Mouse (Mus musculus) kidney, embryonic 16.5 days (tissue): ENCODE data around the gene Irs2. TPM values are rescaled to one million over a fixed set of nuclear protein-coding genes. Genes with fewer than 3 reads are reported as not detected.
A peak's percentile ranks its signal among the peaks of the same experiment; 100 is the strongest.

Experiments
- ATAC-seq: fragments of 200-750 bp; cut with Nextera tagmentation; 2 replicates; pipeline ENCODE4 v1.8.0; 2017; ENCODE audit warnings: moderate TSS enrichment; ENCODE audit not compliant: low FRiP score, low TSS enrichment
- H3K27ac ChIP-seq: fragments of 300-500 bp; sonication (generic); 2 replicates; pipeline ENCODE4 v1.5.1; 2014; ENCODE audit warnings: low read length
- H3K27me3 ChIP-seq: fragments of 300-500 bp; sonication (generic); 2 replicates; pipeline ENCODE4 v1.6.1; 2014; ENCODE audit warnings: low read length, control low read depth, mixed read lengths; ENCODE audit not compliant: insufficient read depth
- H3K36me3 ChIP-seq: fragments of 300-500 bp; sonication (generic); 2 replicates; pipeline ENCODE4 v1.6.1; 2014; ENCODE audit warnings: low read length, control low read depth, mixed read lengths; ENCODE audit not compliant: insufficient read depth
- H3K4me1 ChIP-seq: fragments of 300-500 bp; sonication (generic); 2 replicates; pipeline ENCODE4 v1.6.1; 2014; ENCODE audit warnings: low read length, control low read depth, mixed read lengths; ENCODE audit not compliant: insufficient read depth
- H3K4me2 ChIP-seq: fragments of 300-500 bp; sonication (generic); replicated peaks from 2 replicates; pipeline ENCODE4 v1.6.1; 2014; ENCODE audit warnings: low read depth, low read length
- H3K4me3 ChIP-seq: fragments of 300-500 bp; sonication (generic); 2 replicates; pipeline ENCODE4 v1.5.1; 2014; ENCODE audit warnings: mild to moderate bottlenecking, low read length
- H3K9ac ChIP-seq: fragments of 300-500 bp; sonication (generic); replicated peaks from 2 replicates; pipeline ENCODE4 v1.6.1; 2014; ENCODE audit warnings: low read length
- H3K9me3 ChIP-seq: fragments of 300-500 bp; sonication (generic); 2 replicates; pipeline ENCODE4 v1.6.1; 2016; ENCODE audit warnings: low read length, control low read depth
- WGBS: fragments of 180-500 bp; shearing (Covaris S2); extraction: QIAGEN DNeasy Blood & Tissue Kit; methylation state at CpG from one replicate; pipeline ENCODE4 v1.1.7; 2014; 5-methylcytosine and 5-hydroxymethylcytosine counted together
- polyA plus RNA-seq: library from polyadenylated mRNA; unstranded; fragments of >200 nt; fragmentation: Nextera tagmentation; extraction: Ambion mirVana; gene quantifications from 2 replicates; pipeline ENCODE4 v1.2.1, GENCODE M21; 2015

The Irs2 gene
- polyA plus RNA-seq, 1 experiment from 2014 or later = 4.1 TPM

- WGBS = 87% methylated on average over 10 of the region's 10 CpGs
- Histone ChIP-seq H3K36me3 (peaks cover 4% of the 10 kb centered on the region; the same call in 1 of the 2 replicates), H3K9ac (no peak overlapping the region), H3K9me3 (0 out of 2 replicates have a peak, but pooled peaks cover 4% of the 10 kb centered on the region), H3K4me3 (no peak overlapping the region), H3K27ac (no peak overlapping the region), H3K27me3 (no peaks in the 10 kb centered on the region), H3K4me1 (peaks cover 48% of the 10 kb centered on the region), H3K4me2 (no peak overlapping the region)
- ATAC-seq = no peak
These were observed 14.6 kb downstream of the Irs2 start for GRCm38 (mm10) chr8:10993582-10994216.

GRCm38 (mm10) chr8:10992081-10992480 lies 16.2 kb downstream of the Irs2 start:
- WGBS = 53% methylated on average over 8 of the region's 8 CpGs
- no peaks in the 10 kb centered on the region for H3K9me3 ChIP-seq
- no peak overlapping the region for H3K9ac ChIP-seq
- no peak overlapping the region for H3K27ac ChIP-seq
- H3K36me3 ChIP-seq = no peaks in the 10 kb centered on the region
- H3K4me2 ChIP-seq = no peak overlapping the region
- ATAC-seq = peak; percentile 24; the same call in 1 of the 2 replicates
- no peaks in the 10 kb centered on the region for H3K27me3 ChIP-seq
- no peak overlapping the region for H3K4me3 ChIP-seq
- peaks cover 54% of the 10 kb centered on the region for H3K4me1 ChIP-seq

GRCm38 (mm10) chr8:10991323-10991722 lies 16.9 kb downstream of the Irs2 start:
- Histone ChIP-seq H3K4me1 (peaks cover 46% of the 10 kb centered on the region), H3K27me3 (no peaks in the 10 kb centered on the region), H3K4me3 (no peak overlapping the region), H3K9me3 (no peaks in the 10 kb centered on the region), H3K9ac (no peak overlapping the region), H3K27ac (no peak overlapping the region), H3K36me3 (peaks cover 7% of the 10 kb centered on the region), H3K4me2 (no peak overlapping the region)
- no peak for ATAC-seq
- WGBS = 62% methylated on average over 2 of the region's 2 CpGs

GRCm38 (mm10) chr8:10990421-10991110 lies 17.7 kb downstream of the Irs2 start:
- no peak for ATAC-seq

GRCm38 (mm10) chr8:10989946-10990345 lies 18.3 kb downstream of the Irs2 start:
- Histone ChIP-seq H3K27me3 (no peaks in the 10 kb centered on the region), H3K36me3 (peaks cover 18% of the 10 kb centered on the region), H3K4me1 (peaks cover 37% of the 10 kb centered on the region), H3K4me3 (no peak overlapping the region), H3K9me3 (no peaks in the 10 kb centered on the region), H3K9ac (no peak overlapping the region), H3K27ac (no peak overlapping the region), H3K4me2 (no peak overlapping the region)
- WGBS = 84% methylated on average over 3 of the region's 3 CpGs
- no peak for ATAC-seq

More at GRCm38 (mm10) chr8:10990421-10991110, 17.7 kb downstream of the Irs2 start:
- peaks cover 14% of the 10 kb centered on the region for H3K36me3 ChIP-seq
- no peak overlapping the region for H3K27ac ChIP-seq
- no peak overlapping the region for H3K4me3 ChIP-seq
- H3K9me3 ChIP-seq = no peaks in the 10 kb centered on the region
- H3K4me1 ChIP-seq = peaks cover 42% of the 10 kb centered on the region
- no peaks in the 10 kb centered on the region for H3K27me3 ChIP-seq
- H3K9ac ChIP-seq = 0 out of 2 replicates have a peak overlapping the region, but pooled peaks have one; percentile 4
- no peak overlapping the region for H3K4me2 ChIP-seq
- WGBS = 27% methylated on average over 10 of the region's 10 CpGs

GRCm38 (mm10) chr8:10986638-10987037 lies 21.6 kb downstream of the Irs2 start:
- no peak overlapping the region for H3K4me3 ChIP-seq
- peaks cover 19% of the 10 kb centered on the region for H3K36me3 ChIP-seq
- no peak overlapping the region for H3K4me2 ChIP-seq
- no peaks in the 10 kb centered on the region for H3K27me3 ChIP-seq
- no peak for ATAC-seq
- H3K9ac ChIP-seq = no peak overlapping the region
- H3K27ac ChIP-seq = no peak overlapping the region
- 96% methylated on average over 17 of the region's 17 CpGs for WGBS
- no peaks in the 10 kb centered on the region for H3K9me3 ChIP-seq
- H3K4me1 ChIP-seq = peaks cover 22% of the 10 kb centered on the region

- no peaks in the 10 kb centered on the region for H3K9me3 ChIP-seq
- 82% methylated on average over 7 of the region's 7 CpGs for WGBS
- H3K27ac ChIP-seq = no peak overlapping the region
- H3K4me1 ChIP-seq = peaks cover 13% of the 10 kb centered on the region
- H3K27me3 ChIP-seq = no peaks in the 10 kb centered on the region
- H3K4me2 ChIP-seq = no peak overlapping the region
- H3K36me3 ChIP-seq = peaks cover 19% of the 10 kb centered on the region
- ATAC-seq = no peak
- H3K9ac ChIP-seq = no peak overlapping the region
- no peak overlapping the region for H3K4me3 ChIP-seq
These were observed 23.2 kb downstream of the Irs2 start for GRCm38 (mm10) chr8:10985064-10985463.

GRCm38 (mm10) chr8:10980876-10981275 lies 27.4 kb downstream of the Irs2 start:
- H3K27ac ChIP-seq = no peak overlapping the region
- WGBS = 83% methylated on average over 6 of the region's 6 CpGs
- H3K4me2 ChIP-seq = no peak overlapping the region
- no peak overlapping the region for H3K4me3 ChIP-seq
- no peaks in the 10 kb centered on the region for H3K27me3 ChIP-seq
- H3K9ac ChIP-seq = no peak overlapping the region
- no peak for ATAC-seq
- H3K4me1 ChIP-seq = peaks cover 32% of the 10 kb centered on the region
- H3K9me3 ChIP-seq = no peaks in the 10 kb centered on the region
- peaks cover 7% of the 10 kb centered on the region for H3K36me3 ChIP-seq

GRCm38 (mm10) chr8:10979916-10980315 lies 28.3 kb downstream of the Irs2 start:
- Histone ChIP-seq H3K9ac (no peak overlapping the region), H3K4me1 (peaks cover 40% of the 10 kb centered on the region), H3K4me3 (no peak overlapping the region), H3K27ac (no peak overlapping the region), H3K27me3 (no peaks in the 10 kb centered on the region), H3K9me3 (no peaks in the 10 kb centered on the region), H3K36me3 (peaks cover under 1% of the 10 kb centered on the region; the same call in 1 of the 2 replicates), H3K4me2 (no peak overlapping the region)
- WGBS = 39% methylated on average over 7 of the region's 7 CpGs
- no peak for ATAC-seq

GRCm38 (mm10) chr8:10979196-10979794 lies 29.0 kb downstream of the Irs2 start:
- Histone ChIP-seq H3K9ac (no peak overlapping the region), H3K27me3 (no peaks in the 10 kb centered on the region), H3K4me2 (no peak overlapping the region), H3K27ac (no peak overlapping the region), H3K36me3 (no peaks in the 10 kb centered on the region; the same call in 1 of the 2 replicates), H3K4me1 (peaks cover 45% of the 10 kb centered on the region), H3K9me3 (no peaks in the 10 kb centered on the region), H3K4me3 (no peak overlapping the region)
- WGBS = 63% methylated on average over 11 of the region's 11 CpGs
- ATAC-seq = no peak
